Mouse (Mus musculus) adrenal gland, adult 18-20 months (tissue): ENCODE results near the gene Cryaa. TPM values are rescaled to one million over a fixed set of nuclear protein-coding genes. Genes with fewer than 3 reads are reported as not detected.
"Not testable (repeated sequence)": the region's sequence is repeated elsewhere in the genome, so short reads cannot be mapped to it uniquely, and the experiment has no call there.

Experiments
- DNase-seq, 2 experiments: peaks; one replicate each; pipeline ENCODE4 v3.0.0; 2021 to 2022; ENCODE audit warnings: low spot score in 2 of 2
- total RNA-seq, 2 experiments: library from RNA; stranded (reverse); gene quantifications; 1 replicate in 1 of 2; 2 replicates in 1 of 2; pipeline ENCODE4 v1.2.3; 2021

Gene Cryaa
- total RNA-seq, 2 experiments from 2014 or later = not detected

DNA sequence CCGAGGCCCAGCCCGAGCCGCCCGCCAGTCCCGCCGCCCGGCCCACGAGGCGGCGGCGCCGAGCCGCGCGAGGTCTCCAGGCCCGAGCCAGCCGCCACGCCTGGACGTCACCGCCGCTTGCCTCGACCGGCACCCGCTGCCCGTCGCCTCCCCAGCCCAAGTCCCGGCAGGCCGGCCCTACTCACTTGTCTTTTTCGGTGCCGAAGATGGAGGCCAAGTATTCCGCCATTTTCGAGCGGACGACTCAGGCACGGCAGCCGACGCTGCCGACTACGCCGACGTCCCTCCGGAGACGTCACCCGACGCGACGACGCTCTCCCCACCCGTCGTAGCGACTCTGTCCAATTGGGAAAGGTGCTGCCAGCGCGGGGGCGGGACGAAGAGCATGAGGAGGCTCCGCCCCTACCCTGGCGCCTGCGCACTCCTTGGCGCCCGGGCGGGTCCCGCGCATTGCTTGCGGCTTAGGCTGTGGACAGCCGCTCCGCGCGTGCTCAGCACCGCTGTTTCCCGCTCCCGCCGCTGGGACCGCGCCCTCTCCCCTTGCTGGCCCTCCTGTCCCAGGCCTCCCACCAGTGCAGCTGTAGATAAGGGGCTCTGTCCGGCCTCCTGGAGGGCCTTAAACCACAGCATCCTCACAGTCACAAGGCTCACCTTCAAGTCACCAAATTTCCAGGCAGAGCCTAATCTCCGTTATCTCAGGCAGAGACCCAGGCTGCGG lies 19.0 kb upstream of the Cryaa start, which contains the start of gene U2af1:
TSS of gene U2af1 (minus strand) at position 425 of the 718 bp plus-strand sequence.
- peak; percentile 96 to 98 for DNase-seq

- DNase-seq = no peak
Observed at GRCm38 (mm10) chr17:31660661-31661250, 16.9 kb upstream of the Cryaa start.

- DNase-seq = no peak
Observed at GRCm38 (mm10) chr17:31662855-31663254, 14.8 kb upstream of the Cryaa start.

DNA sequence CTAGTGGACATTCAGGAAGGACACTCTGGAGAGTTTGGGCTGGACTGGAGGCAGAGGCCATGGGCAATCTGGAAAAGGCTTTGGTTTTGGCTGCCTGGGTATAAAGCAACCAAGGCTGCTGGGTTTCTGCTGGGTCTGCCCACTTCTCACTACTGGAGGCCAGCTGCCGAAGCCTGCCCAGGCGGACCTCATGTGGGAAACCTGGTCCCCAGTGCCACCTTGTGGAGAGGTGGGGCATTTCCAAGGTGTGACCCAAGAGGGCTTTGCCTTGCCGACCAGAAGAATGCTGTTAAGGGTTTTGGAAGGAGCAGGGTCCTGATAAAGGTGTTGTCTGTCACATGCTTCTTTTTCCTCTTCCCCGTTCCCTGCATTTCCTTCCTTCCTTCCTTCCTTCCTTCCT lies 12.8 kb upstream of the Cryaa start:
- peak; percentile 75 to 80 for DNase-seq

DNA sequence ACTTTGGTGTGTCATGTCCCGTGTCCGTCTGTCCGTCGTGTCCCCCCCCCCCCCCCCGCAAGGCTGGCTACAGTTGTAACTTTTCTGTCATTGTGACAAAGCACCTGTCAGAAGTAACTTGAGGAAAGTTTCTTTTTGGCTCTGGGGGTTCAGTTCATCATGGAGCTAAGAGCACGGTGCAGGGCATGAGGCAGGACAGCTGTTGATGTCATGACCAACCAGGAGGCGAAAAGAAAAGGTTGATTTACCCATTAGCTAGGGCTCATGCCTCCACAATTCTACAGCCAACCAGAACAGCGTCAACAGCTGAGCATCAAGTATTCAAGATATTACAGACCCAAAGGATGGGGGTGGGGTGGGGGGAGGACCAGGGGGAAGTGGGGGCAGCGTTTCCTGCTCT lies 9.3 kb upstream of the Cryaa start:
- DNase-seq = no peak

DNA sequence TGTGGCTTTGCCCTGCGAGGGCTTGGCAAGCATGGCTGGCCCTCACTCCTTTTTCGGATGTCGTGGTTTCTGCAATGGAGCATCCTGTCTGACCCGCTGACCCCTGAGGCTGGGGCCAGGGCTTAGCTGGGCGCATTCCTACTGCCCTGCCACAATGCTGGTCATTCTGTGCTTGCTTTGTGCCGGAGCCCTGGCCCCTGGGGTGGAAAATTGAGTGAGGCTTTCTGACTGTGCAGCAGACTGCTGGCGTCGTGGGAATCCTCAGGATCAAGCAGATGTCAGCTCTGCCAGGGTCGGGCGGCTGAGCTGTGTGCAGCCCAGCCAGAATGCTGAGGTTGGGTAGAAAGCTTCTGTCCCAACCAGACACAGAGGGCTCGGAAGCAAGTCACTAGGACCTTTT lies 7.4 kb upstream of the Cryaa start:
- DNase-seq = no peak

GRCm38 (mm10) chr17:31671698-31672097 lies 5.9 kb upstream of the Cryaa start:
- DNase-seq = no peak

GRCm38 (mm10) chr17:31672279-31672678 lies 5.3 kb upstream of the Cryaa start:
- no peak for DNase-seq

- no peak for DNase-seq
Observed at GRCm38 (mm10) chr17:31674426-31674825, 3.2 kb upstream of the Cryaa start.

DNA sequence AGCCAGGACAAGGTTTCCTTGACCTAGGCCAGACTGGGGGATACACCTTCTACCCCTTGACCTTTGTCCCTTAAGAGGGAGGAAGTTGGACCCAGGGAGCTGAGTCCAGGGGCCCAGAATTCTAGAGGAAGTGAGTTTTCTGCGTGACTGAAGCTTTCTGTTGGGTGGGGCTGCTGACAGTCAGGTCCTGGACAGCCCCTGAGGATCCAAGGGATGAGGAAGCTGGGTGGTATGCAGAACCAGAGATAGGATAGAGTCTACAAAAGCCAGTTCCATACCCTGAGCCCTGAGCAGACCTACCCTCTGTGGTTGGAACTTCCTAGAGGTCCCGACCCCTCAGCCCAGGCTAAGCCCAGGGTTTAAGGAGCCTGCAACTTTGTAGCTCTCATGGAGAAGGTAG lies 2.8 kb downstream of the Cryaa start:
- no peak for DNase-seq

GRCm38 (mm10) chr17:31685514-31686224 lies 8.1 kb downstream of the Cryaa start:
- peak; percentile 77 to 79 for DNase-seq

- peak in 1 of 2 experiments; percentile 14 for DNase-seq
Observed at GRCm38 (mm10) chr17:31686225-31686564, 8.6 kb downstream of the Cryaa start.

DNA sequence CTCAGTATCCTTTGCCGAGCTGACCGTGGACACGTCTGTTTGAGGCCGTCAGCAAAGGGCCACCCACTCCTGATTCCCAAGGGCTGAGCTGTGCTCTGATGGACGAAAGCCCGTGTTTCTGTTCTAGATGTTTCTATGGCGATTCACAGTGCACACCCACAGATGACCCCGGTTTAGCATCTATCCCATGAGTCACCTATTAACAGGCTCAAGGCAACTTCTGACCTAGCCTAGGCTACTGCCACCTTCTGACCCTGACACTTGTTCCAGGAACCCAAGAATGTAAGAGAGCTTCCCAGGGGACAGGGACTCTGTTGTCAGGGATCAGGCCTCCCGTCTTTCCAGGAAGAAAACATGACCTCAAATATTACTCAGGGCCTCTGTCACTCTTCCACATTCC lies 10.5 kb downstream of the Cryaa start:
- DNase-seq = peak in 1 of 2 experiments; percentile 27

DNA sequence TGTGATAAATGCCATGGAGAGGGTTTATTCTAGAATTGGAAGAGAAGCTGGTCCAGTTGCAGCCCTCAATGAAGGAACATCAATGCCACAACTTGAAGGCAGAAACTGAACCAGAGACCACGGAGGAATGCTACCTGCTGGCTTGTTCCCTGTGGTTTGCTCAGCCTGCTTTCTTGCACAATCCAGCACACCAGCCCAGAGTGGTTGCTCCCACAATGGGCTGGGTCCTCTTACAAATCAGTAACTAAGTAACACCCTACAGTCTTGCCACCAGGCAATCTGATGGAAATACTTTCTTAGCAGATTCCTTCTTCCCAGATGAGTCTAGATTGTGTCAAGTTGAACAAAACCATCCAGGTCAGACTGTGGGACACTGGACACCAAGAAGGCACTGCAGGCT lies 12.0 kb downstream of the Cryaa start:
- no peak for DNase-seq

DNA sequence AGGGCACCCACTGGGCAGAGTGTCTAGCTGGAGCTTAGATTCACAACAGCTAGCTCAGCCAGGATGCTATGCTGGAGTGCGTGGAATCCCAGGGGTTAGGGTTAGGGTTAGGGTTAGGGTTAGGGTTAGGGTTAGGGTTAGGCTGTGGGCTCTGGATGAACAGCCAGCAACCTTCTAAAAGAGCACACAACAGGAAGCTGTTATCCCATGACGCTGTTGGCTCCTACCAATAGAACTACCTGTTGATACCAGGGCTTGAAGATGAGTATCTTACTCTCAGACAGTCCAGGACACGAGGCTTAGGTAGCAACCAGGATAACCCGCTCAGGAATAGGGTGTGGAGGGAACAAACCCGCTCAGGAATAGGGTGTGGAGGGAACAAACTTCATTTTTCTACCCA lies 15.3 kb downstream of the Cryaa start:
- DNase-seq = no peak

- peak; percentile 78 to 87 for DNase-seq
Observed at GRCm38 (mm10) chr17:31693330-31694022, 15.9 kb downstream of the Cryaa start.

- no peak for DNase-seq
Observed at GRCm38 (mm10) chr17:31694023-31694376, 16.4 kb downstream of the Cryaa start.

- no peak for DNase-seq
Observed at GRCm38 (mm10) chr17:31694949-31695348, 17.3 kb downstream of the Cryaa start.

DNA sequence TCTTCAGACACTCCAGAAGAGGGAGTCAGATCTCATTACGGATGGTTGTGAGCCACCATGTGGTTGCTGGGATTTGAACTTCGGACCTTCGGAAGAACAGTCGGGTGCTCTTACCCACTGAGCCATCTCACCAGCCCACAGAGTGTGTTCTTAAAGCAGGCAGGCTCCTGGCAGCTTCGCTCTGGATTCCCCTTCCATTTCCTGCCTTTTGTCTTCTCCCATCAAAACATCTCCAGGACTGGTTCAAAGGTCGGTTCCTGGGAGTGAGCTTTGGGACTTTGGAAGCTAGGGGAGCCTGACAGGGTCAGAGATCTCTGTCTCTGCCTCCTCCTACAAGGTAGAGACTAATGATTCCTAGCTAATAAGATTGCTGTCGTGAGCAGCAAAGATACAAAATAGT lies 17.7 kb downstream of the Cryaa start:
- DNase-seq = not testable (repeated sequence)

- no peak for DNase-seq
Observed at GRCm38 (mm10) chr17:31698347-31698746, 20.7 kb downstream of the Cryaa start.

DNA sequence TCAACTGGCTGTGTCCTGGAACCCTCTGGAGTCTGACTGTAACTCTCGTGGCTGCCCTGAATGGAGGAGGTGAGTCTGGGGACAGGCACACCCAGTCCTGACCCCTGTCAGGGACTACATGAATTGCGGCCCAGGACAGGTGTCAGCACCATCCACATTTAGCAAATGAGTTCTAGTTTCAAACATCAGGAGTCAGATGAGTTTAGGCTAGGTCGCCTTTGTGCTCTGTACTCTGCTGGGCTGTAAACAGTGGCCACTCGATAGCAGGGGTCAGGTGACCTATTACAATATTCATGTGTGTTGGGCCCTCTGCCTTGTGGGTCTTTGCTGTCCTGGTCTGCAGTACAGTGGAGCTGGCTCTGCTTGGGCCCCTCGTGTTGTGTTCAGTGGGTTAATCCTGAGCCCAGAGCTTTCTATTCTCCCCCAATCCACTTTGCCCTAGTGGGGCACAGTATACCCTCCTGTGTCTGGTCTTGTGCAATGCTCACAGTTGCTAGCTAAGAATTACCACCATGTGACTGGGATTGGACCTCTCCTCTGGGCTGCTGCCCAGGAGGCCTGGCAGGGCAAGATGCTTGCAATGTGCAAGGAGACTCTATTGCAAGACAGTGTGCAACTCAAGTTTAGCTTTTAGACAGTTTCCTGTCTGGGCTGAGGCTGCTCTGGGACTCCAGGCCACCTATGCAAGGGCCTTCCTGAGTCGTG lies 25.8 kb downstream of the Cryaa start:
- no peak for DNase-seq
